Mouse (Mus musculus) retina, postnatal 7 days (tissue): ENCODE results near the gene Stat3.

Source experiments
- DNase-seq: peaks from one replicate; pipeline ENCODE4 v3.0.0-alpha.2; 2012; ENCODE audit warnings: low read depth, low spot score

Gene Stat3

GRCm38 (mm10) chr11:100924386-100924919, 14.9 kb downstream of the Stat3 start:
- DNase-seq, result no peak

DNA sequence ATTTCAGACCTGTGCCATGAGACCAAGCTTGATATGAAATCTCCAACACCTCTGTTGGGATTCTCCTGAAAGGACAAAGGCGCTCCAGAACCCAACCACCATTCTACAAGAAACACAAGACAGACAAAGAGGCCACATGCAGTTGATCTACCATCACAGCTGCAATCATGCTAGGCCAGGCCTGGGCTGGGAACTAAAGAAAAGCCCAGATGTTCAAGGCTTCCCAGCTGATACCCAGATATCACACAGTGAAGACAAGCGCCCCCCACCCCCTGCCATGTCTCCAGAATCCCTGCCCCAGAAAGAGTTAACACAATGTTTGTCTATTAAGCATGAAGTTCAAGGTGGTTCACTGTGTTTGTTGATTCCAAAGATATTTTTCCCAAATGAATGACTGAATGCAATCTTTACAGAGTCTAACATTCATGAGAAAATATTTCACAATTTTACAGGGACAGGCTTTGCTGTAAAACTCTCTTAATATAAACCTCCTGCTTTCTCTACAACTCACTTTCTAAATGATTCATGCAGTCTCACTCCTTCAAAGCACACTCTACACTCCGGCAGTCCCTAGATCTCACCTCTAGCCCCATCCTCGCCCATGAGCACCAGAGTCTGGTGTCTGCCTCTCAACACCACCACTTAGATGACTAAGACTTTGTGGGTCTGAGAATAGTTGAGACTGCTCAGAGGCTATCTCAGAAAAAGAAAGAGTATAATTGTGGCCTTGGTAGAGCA, 18.3 kb downstream of the Stat3 start:
- DNase-seq, result no peak

- no peak for DNase-seq
Measured at GRCm38 (mm10) chr11:100918007-100918406, 21.3 kb downstream of the Stat3 start.

GRCm38 (mm10) chr11:100916432-100916971, 22.8 kb downstream of the Stat3 start:
- no peak for DNase-seq

DNA sequence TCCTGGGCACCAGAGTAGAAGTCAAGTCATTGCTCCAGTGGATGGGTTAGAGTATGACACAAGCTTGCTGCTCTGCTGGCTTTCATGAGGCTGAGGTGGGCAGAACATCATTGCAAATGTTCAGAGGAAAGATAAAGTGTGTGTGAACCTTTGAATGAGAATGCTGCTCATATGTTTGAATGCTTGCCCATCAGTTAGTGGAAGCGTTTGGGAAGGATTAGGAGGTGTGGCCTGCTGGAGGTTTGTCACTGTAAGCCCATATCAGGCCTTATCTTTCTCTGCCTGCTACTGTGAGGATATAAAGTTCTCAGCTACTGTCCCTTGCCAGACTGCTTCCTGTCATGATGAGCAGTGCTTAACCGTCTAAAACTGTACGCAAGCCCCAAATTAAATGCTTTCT, 24.3 kb downstream of the Stat3 start:
- DNase-seq, result no peak

GRCm38 (mm10) chr11:100914415-100914814, 24.9 kb downstream of the Stat3 start:
- no peak for DNase-seq

GRCm38 (mm10) chr11:100912401-100913155, 26.8 kb downstream of the Stat3 start:
- no peak for DNase-seq

GRCm38 (mm10) chr11:100908567-100908966, 30.8 kb downstream of the Stat3 start:
- no peak for DNase-seq

DNA sequence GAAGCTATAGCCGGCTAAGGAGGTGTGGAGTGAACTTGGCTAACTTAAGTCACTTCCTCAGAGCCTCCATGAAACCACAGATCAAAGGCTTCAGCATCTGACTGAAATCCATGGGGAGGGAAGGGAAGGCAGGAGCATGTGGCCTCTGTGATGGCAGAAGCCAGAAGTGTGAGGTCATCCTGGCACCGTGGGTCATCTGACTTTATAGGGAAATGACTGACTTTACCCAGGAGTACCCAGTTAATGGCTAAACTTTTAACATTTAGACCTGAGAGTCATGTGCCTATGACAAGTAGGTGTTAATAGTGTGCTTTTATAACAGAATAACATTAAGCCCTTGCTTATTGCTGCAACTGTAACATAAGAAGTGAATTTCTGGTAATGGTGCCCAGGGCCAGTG, 31.2 kb downstream of the Stat3 start:
- DNase-seq, result no peak

DNA sequence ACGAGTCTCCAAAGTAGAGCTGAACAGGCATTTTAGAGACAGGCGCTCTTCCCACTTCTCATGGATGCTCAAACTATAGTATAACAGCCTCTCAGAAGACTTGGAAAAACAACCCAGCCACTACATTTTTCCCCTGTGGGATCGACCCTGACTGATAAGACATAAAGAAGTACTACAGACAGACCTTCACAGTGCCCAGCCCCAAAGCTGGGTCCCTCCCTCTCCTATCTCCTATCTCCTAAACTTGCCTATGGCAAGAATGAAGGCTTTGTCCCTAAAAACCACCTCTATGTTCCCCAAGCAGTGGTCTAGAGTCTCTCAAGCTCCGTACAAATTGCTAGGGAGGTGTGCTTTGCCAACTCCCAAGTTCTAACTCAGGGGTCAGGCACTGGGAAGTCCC, 32.5 kb downstream of the Stat3 start:
- DNase-seq, result no peak

DNA sequence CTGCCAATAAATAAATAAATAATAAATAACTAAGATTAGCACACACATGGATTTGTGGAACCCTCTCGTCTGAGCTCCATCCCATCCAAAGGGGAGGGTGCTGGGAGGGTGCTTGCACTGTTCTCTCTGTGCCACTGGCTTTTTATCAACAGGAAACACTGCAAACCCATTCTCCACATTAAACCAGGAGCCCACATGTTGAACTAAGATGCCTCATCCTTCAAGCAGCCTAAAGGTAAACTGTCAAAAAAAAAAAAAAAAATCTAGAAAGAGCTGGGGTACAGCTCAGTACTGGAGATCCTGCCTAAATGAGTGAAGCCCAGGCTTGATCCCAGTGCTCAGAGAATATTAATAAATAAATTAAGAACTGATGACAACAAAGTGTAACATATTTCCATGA, 33.4 kb downstream of the Stat3 start:
- DNase-seq, result no peak

DNA sequence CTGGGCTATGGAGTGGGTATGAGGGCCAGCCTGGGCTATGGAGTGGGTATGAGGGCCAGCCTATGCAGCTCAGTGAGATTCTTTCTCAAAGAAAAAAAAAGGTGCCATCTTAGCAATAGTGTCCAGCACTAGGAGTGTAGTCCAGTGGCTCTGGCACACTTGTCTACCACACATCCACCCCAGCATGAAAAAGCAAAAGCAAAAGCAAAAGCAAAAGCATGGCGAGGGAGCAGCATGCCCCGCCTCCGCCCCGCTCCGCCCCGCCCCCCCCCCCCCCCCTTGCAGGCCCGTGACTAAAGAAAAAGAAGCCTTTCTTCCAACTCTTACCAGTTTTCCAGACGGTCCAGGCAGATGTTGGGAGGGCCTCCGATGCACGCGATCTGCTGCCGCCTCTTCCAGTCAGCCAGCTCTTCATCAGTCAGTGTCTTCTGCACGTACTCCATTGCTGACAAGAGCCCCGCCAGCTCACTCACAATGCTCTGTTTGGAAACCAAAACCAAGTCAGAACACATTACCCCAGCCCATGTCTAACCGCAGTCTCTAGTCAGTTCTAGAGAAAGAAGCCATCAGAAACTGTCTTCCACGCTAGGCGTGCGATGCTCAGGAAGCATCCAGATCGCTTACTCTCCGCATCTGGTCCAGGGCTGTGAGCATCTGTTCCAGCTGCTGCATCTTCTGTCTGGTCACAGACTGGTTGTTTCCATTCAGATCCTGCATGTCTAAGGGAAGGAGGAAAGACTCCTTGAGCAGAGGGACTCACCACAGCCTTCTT, 34.6 kb downstream of the Stat3 start:
- no peak for DNase-seq

DNA sequence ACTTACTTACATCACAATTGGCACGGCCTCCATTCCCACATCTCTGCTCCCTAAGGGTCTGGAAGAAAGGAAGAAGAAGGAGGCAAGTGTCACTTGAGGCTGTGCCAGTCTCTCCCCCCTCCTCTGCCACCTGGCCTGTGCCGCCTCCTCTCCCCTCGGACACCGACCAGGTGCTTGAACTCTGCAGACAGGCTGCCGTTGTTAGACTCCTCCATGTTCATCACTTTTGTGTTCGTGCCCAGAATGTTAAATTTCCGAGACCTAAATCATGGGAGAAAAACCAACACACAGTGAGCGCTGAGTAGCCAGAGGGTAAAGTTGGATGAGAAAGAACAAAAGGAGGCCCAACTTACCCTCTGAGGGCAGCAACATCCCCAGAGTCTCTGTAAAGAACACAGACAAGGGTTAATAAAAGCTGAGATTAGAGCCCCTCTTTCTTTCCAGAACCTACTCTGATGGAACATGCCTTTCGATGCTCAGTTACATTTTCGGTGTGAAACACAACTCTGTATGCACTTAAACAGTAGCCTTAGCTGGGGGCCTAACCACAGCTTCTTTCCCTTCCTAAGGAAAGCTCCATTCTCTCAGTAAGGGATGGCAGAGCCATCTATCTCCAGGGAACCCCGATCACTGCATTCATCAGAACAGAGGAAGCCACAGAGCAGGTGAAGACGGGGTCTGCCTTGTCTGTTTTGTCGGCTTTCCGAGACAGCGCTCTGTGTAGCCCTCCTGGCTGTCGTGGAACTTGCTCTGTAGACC, 40.7 kb downstream of the Stat3 start:
- DNase-seq, result no peak

- no peak for DNase-seq
Measured at GRCm38 (mm10) chr11:100897294-100898231, 41.8 kb downstream of the Stat3 start.

DNA sequence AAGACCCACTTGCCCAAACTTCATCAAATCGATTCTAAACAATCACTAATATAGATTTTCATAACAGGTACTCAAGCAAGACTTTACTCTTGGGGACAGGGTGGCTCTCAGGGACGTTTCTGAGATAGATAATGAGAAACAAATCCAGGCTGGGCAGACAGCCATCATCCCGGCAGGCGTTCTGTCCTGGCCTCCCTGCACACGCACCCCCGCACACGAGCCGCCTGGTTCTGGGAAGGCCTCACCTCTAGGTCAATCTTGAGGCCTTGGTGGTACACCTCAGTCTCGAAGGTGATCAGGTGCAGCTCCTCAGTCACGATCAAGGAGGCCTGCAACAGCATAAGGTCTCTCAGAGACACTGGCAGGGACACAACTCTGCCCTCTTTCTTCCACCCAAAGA, 43.3 kb downstream of the Stat3 start:
- no peak for DNase-seq

DNA sequence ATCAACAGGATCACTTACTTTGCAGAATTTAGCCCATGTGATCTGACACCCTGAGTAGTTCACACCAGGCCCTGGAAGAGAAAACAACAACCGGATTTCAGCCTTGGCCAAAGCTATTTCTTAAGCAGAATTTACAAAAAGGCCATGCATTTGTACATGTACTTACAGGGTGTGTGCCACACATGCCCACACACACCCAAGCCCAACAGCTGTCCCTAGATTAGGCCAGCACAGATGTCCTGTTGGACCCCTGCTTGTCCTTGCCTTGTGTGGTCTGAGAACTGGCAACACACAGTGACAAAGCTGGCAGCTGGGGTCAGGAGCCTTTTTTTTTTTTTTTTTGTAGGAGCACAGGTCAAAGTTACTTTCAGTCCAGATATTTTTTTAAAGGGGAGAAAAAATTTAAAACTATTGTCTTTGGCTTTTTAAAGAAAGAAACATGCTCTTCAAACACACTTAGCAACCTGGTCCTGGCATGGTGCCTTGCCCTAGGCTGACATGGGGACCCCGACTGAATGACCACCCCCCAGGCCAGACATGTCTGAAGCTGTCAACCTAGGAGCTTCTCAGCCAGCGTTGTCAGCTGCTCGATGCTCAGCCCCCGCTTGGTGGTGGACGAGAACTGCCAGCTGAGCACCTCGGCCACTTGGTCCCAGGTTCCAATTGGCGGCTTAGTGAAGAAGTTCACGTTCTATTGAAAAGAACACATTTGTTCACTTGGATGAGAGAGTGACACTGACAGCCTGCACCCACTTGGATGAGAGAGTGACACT, 45.0 kb downstream of the Stat3 start:
- DNase-seq, result no peak

GRCm38 (mm10) chr11:100893482-100893881, 45.9 kb downstream of the Stat3 start:
- DNase-seq, result peak; percentile 88

GRCm38 (mm10) chr11:100892435-100892834, 46.9 kb downstream of the Stat3 start:
- no peak for DNase-seq
